Mouse (Mus musculus) skeletal muscle tissue, adult 2 months (tissue): ENCODE results near the gene Hspa1l.
A peak's percentile ranks its signal among the peaks of the same experiment; 100 is the strongest.
"Not testable (repeated sequence)": the region's sequence is repeated elsewhere in the genome, so short reads cannot be mapped to it uniquely, and the experiment has no call there.

ENCODE experiments used
- DNase-seq: peaks from one replicate; pipeline ENCODE4 v3.0.0-alpha.2; 2012; ENCODE audit warnings: low read depth, low spot score

The Hspa1l gene

DNA sequence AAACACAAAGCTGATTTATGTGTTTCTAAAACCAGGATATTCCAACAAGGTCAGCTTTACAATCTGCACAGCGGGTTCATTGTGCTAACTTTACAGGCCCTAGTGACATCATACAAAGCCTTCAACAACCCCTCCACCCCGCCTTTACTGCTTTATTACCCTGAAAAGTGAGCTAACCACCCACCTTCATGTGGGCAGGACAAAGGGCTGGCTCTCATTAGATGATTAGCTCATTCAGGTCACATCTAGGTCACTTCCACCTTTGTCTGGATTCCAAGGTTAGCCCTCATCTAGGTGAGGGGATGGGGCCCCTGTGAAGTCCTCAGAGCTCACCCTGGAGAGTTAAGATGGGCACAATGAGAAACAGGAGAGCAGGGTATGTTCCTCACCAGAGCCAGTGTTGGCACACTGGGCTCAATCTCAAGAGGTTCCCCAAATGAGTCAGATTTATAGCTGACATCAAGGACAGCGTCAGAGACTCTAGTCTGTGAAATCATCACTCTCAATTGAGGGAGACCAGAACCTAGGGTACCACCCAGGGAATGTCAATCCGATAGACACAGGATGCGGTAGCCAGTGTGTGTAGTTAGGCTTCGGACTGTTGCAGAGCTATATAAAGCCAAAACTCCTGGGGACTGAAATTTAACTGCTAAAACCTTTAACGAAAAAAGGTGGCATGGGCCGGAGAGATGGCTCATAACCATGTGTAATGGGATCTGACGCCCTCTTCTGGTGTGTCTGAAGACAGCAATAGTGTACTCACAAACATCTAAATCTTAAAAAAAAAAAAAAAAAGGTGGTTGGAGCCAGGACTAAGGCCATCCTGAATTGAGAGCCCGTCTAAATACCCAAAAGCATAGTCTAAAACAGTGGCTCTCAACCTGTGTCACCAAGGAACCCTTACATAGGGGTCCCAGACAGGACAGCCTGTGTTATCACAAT lies 21.7 kb upstream of the Hspa1l start:
- no peak for DNase-seq

DNA sequence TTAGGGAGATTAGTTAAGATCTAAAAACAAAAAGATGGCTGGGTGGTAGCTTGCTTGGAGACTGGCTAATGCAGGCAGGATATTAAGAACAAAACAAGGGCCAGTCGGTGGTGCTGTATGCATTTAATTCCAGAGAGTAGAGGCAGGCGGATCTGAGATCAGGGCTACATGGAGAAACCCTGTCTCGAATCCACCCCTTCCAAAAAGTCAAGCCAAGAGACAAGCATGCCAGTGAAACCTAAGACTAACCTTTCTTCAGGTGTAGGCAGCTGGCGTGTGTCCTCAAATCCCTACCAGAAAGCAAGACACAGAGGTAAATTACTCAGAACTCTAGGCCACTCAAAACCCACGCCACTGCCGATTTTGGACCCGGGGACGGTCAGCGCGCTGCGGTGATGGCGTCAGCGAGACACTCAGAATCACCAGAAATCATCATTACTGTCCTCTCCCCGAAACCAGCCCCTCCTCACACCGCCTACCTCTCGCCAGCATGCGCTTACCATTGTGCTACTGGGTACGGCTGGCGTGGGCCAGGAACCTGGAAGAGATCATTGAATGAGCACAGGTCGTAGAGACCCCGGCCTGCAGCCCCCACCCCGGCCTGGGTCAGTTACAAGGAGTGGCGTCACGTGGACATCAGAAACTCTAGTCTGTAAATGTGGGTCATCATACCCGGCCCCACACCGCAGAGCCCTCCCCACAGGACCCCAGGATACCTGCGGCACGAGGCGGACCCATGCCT lies 20.7 kb upstream of the Hspa1l start:
- DNase-seq: no peak

DNA sequence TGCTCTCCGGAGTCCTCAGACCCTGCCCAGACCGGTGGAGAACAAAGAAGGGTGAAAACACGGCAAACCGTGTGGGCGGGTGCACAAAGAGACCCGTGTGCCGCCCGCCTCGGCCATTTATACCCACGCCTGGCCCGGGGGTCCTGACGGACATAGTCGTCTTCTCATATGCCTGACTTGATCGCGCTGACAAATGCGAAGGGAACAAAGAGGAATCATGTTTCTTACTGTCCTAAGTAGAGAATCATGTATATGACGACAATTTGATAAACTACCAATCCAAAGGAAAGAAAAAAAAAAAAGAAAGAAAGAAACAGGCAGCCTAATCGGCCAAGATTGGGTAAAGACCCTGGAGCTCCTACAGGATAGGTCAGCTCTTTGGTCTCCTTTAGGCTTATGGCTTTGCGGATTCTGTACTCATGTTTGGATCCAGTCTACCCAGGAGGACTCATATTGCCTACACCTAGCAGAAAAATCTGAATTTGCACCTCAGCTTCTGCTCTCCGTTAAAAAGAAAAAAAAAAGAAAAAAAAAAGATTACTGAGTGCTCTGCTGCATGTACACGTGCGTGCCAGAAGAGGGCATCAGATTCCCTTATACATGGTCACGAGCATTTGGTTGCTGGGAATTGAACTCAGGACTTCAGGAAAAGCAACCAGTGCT lies 20.0 kb upstream of the Hspa1l start:
- DNase-seq: peak; percentile 76

DNA sequence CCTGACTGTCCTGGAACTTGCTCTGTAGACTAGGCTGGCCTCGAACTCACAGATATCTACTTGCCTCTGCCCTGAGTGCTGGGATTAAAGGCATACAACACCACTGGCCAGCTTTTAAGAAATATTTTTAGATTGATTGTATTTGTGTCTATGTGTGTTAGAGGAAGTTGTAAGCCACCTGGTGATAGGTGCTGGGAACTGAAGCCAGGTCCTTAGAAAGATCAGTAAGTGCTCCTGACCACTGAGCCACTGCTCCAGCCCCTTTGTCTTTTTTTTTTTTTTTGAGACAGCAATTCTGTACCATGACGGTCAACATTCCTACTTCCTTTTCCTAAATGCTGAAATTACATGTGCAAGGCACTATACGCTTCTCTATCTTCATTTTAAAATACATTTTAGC lies 19.2 kb upstream of the Hspa1l start:
- no peak for DNase-seq

DNA sequence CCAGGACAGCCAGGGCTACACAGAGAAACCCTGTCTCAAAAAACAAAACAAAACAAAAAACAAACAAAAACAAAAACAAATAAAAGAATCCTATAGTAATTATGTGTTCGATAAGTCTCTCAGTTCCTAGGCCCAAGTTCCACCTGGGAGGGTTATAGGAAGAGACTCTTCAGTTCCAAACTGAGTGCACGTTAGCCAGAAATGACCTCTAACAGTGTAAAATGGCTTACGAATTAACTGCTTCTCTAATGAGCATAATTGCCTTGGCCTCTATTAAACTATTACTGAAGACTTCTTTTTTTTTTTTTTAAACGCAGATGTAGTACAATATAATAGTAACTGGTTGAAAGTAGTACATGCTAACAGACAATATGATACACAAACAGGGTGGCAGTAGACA lies 18.6 kb upstream of the Hspa1l start:
- DNase-seq: no peak

DNA sequence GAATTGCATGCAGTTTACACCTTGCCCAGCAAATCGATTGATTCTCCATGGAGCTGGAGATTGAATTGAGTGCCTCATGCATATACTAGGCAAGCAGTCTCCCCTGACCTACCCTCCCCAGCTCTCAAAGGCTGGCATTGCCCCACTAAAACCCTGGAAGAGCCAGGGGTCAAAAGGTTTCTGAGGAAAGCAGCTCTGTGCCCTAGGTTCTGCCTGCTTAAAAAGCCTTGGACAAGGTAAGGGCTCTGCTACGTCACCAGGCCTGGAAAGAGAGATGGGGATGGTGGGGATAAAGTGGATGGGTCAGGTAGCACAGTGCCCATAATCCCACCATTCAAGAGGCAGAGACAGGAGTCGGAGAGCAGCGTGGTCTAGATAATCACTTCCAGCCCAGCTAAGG lies 17.7 kb upstream of the Hspa1l start:
- no peak for DNase-seq

DNA sequence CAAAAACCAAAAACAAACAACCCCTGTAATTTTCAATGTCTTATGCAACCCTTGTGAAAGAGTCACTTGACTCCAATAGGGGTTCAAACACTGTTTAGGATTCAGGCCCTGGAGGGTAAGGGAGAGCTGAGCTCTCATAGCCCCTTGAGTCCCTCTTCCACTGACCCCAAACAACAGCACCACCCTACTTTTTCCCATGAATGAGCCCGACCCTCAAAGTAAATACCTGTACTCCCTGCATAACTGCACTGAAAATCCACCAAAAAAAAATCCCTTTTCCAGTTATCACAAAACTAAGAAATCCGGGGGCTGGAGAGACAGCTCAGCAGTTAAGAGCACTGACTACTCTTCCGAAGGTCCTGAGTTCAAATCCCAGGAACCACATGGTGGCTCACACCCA lies 16.6 kb upstream of the Hspa1l start:
- DNase-seq: no peak

DNA sequence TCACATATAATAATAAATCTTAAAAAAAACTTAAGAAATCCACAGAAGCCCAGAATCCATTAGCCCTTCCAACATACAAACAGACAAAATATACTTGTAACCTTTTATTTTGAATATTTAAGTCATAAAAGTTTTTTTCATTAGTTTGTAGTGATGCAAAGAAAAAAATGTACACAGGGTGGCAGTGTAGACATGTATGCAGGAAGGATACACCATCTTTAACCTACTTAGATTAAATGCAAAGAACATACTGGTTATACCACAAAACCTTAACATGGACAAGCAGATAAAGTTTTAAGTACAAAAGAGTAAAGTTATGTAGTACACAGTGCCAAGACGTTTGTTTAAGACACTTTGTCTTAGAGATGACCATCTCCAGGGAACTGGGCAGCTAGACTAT lies 16.2 kb upstream of the Hspa1l start:
- no peak for DNase-seq

DNA sequence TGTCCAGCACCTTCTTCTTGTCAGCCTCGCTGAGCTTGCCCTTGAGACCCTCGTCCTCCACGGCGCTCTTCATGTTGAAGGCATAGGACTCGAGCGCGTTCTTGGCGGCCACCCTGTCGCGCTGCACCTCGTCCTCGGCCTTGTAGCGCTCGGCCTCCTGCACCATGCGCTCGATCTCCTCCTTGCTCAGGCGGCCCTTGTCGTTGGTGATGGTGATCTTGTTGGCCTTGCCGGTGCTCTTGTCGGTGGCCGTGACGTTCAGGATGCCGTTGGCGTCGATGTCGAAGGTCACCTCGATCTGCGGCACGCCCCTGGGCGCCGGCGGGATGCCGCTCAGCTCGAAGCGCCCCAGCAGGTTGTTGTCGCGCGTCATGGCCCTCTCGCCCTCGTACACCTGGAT lies 15.2 kb upstream of the Hspa1l start:
- not testable (repeated sequence) for DNase-seq

DNA sequence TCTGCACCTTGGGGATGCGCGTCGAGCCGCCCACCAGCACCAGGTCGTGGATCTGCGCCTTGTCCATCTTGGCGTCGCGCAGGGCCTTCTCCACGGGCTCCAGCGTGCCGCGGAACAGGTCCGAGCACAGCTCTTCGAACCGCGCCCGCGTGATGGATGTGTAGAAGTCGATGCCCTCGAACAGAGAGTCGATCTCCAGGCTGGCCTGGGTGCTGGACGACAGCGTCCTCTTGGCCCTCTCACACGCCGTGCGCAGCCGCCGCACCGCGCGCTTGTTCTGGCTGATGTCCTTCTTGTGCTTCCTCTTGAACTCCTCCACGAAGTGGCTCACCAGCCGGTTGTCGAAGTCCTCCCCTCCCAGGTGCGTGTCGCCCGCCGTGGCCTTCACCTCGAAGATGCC lies 14.5 kb upstream of the Hspa1l start:
- not testable (repeated sequence) for DNase-seq

DNA sequence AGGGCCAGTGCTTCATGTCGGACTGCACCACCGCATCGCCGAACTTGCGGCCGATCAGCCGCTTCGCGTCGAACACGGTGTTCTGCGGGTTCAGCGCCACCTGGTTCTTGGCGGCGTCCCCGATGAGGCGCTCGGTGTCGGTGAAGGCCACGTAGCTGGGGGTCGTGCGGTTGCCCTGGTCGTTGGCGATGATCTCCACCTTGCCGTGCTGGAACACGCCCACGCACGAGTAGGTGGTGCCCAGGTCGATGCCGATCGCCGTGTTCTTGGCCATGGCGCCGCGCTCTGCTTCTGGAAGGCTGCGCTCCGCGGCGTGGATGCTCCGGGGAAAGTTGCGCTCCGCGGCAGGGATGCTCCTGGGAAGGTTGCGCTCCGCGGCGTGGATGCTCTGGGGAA lies 13.8 kb upstream of the Hspa1l start:
- not testable (repeated sequence) for DNase-seq

DNA sequence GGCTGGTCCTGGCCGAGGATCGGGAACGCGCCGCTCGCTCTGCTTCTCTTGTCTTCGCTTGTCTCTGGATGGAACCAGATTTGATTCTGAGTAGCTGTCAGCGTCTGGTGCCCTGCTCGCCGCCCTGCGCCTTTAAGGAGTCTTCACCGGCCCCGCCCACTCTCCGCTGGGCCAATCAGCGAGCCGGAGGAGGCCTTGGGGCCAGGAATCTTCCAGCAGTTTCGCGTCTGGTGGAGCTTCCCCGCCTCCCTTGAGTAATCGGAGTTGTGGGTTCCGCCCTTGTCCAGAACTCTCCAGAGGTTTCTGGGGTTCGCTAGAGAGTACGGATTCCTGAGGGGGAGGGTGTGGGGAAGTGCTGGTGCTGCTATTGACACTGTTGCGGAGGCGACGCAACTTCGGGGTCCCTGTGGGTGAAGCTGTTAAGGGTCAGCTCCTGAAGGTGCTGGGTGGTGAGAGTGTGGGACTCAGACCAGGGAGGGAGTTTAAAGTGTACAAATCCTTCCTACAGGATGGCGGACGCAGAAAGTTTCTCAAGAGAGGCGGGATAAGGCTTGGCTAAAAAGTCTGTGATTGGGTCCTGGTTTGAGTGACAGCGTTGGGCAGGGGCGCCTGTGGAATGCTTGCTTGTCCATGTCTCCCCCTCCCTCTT lies 13.2 kb upstream of the Hspa1l start, which contains the start of gene Hspa1b:
TSS of gene Hspa1b (minus strand) at position 109 of the 649 bp plus-strand sequence.
- DNase-seq: peak; percentile 69

DNA sequence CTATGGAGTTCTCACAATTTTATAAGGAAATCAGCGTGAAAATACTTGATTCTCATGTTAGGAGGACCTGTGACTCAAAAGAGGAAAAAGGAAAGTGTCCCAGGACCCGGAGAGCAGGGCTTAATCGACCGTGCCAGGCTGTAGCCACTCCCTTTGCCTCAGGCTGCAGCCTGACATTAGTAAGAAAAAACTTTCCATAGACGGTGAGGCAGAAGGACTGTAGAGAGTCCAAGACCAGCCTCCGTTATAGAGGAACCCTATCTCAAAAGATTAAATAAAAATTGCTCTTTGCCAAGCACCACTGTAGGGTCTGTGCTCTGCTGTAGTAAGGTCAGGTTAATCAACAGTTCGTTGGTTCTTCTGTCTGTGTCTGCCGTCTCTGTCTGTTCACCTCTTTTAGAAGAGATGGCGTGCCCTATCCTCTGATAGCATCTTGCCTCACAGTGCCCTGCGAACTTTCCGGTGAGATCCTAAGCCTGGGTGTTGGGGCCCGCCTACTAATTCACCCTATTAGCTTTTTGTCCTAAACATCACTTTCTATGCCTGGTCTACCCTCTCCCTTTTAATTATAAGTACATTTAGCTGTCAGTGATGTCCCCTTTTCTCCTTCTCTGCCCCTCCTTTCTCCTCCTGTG lies 12.5 kb upstream of the Hspa1l start:
- peak; percentile 46 for DNase-seq

DNA sequence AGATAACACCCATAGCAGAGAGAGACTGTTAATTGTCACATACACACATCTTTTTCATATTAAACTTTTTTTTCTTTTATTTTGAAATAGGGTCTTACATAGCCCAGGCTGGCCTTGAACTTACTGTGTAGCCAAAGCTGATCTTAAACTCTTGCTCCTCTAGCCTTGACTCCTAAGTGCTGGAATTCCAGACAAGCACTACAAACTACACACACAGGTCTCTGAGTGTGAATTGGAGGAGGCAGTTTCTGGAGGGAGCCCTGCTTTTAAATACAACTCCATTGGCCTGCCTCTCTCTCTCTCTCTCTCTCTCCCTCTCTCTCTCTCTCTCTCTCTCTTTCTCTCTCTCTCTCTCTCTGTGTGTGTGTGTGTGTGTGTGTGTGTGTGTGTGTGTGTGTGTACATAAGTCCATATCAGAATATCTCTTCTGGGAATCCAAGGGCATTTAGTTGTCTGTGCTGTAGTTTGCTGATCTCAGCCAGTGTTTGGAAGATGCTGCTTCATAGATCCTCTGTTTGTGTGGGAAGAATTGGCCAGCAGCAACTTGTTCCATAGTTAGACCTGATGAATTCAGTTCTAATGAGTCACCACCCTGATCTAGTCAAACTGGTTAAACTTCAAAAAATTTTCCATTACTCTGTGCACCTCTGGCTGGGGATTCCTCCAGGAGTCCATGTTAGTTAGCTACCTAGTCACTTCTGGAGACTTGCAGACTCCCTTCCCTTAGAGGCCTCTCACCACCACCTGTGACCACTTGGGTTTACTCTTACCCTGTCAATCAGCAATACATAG lies 11.6 kb upstream of the Hspa1l start:
- DNase-seq: no peak

DNA sequence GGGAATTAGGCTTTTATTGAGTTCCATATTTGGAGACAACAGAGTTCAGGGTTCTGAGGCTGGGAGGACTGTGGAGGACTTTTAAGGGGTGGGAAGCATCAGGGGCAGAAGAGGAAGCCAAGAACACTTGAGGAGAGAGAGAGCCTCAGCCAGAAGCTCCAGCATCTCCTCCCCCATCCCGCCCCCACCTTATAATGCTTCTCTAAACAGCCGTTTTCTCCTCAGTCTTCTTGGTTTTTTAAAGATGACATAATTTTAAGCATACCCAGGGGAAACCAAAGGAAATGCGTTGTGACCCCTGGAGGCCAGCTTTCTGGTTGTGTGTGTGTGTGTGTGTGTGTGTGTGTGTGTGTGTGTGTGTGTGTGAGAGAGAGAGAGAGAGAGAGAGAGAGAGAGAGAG lies 10.4 kb upstream of the Hspa1l start:
- peak; percentile 60 for DNase-seq

DNA sequence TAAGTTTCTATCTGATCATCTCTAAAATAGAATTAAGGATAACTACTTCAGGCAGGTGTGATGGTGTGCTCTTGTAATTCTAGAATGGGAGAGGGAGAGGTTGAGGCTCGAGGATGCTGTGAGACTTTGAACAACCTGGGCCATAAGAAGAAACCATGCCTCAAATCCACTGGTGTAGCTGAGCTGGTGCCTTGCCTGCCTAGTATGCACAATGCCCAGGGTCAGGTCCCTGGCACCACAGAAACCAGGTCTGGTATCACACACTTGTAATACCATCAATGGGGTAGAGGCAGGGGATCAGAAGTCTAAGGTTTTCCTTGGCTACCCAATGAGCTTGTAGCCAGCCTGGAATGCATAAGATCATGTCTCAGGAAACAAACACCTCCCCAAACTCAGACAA lies 9.7 kb upstream of the Hspa1l start:
- no peak for DNase-seq

DNA sequence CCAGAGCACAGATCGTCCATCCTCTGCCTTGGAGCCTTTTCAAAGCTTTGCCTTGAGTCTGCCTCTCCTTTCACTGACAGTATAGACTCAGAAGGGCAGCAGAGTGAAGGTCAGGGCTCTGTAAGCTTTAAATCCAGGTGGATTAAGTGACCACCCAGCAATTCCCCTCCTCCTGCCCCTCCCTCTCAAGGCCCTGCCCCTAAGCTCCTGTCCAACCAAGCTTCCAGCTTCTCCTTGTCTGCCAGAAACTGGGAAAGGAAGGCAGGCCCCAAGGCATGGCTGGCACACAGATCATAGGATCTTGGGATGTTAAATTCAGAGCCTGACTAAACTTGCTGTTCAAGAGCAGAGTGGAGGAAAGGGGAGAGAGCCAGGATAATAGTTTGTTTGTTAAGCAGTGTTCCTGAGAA lies 7.9 kb upstream of the Hspa1l start:
- no peak for DNase-seq

DNA sequence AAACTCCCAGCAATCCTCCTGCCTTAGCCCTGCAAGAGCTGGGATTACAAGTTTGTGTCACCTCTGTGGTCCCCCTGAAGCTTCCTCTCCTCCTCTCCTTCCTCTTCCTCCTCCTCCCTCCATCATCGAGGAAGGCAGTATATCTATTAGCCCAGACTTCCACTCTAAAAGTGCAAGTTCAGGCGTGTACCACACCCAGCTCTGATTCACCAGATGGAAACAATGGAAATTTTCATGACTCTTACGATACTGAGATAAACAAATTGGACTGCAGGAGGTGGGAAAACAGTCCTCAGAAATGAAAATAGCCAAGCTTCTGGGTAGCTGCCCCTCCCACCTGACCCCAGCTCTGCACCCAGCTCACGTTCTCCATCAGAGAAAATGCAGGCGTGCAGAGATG lies 6.9 kb upstream of the Hspa1l start:
- DNase-seq: no peak

DNA sequence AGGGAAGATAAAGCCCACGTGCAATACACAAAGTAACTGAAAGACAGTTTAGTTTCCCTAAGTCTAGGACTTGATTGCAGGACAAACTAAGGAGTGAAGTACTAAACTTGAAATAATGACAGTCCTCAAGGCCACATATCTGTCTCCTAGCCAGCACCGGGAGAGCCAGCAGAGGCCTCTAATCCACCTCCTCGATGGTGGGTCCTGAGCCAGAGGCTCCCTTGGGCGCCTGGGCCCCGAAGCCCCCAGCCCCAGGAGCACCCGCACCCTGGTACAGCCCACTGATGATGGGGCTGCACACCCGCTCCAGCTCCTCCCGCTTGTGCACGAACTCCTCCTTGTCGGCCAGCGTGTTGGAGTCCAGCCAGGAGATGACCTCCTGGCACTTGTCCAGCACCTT lies 2.7 kb upstream of the Hspa1l start, which contains the start of gene Gm20481:
TSS of gene Gm20481 (plus strand) at position 91 of the 400 bp plus-strand sequence.
- not testable (repeated sequence) for DNase-seq

DNA sequence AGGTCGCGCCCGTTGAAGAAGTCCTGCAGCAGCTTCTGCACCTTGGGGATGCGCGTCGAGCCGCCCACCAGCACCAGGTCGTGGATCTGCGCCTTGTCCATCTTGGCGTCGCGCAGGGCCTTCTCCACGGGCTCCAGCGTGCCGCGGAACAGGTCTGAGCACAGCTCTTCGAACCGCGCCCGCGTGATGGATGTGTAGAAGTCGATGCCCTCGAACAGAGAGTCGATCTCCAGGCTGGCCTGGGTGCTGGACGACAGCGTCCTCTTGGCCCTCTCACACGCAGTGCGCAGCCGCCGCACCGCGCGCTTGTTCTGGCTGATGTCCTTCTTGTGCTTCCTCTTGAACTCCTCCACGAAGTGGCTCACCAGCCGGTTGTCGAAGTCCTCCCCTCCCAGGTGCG lies 1.7 kb upstream of the Hspa1l start:
- not testable (repeated sequence) for DNase-seq
